Mouse (Mus musculus): ENCODE data around the gene Ndufaf8. TPM values are rescaled to one million over a fixed set of nuclear protein-coding genes. Genes with fewer than 3 reads are reported as not detected.

Ndufaf8 gene
- total and polyA plus RNA-seq, 2 experiments: 13.7 to 55.4 TPM

GRCm38 (mm10) chr11:120109558-120110210 is 11.0 kb downstream of the Ndufaf8 start:
- no peak overlapping the region for H3K4me3 ChIP-seq (ENCODE audit: insufficient read depth, low read depth, low read length)
- H3K4me1 ChIP-seq (ENCODE audit: control insufficient read depth, insufficient read depth, low read length): no peaks in the 10 kb centered on the region
- DNase-seq (ENCODE audit: extremely low read depth, low read depth, low spot score): no peak
- 93% methylated on average over 14 of the region's 14 CpGs for WGBS
- no peak overlapping the region for H3K9ac ChIP-seq (ENCODE audit: low read depth, low read length)
- no peak overlapping the region for H3K27ac ChIP-seq (replicated peaks; ENCODE audit: insufficient read depth, low read depth, low read length)
- TF ChIP-seq CTCF (IDR thresholded peaks at IDR 0.05; ENCODE audit: low read depth, low read length): no peak
- no peak for TF ChIP-seq POLR2A (IDR thresholded peaks at IDR 0.05; ENCODE audit: extremely low read depth, insufficient read depth, low read length)
- no peaks in the 10 kb centered on the region for H3K27me3 ChIP-seq (ENCODE audit: control insufficient read depth, insufficient read depth, low read length)
- H3K36me3 ChIP-seq (ENCODE audit: control insufficient read depth, insufficient read depth, low read length): no peaks in the 10 kb centered on the region; the same call in 1 of the 2 replicates
- H3K79me2 ChIP-seq (ENCODE audit: control insufficient read depth, insufficient read depth, low read length): no peaks in the 10 kb centered on the region

GRCm38 (mm10) chr11:120110554-120110953 is 11.8 kb downstream of the Ndufaf8 start:
- no peaks in the 10 kb centered on the region; the same call in 1 of the 2 replicates for H3K36me3 ChIP-seq (ENCODE audit: control insufficient read depth, insufficient read depth, low read length)
- no peak overlapping the region for H3K27ac ChIP-seq (replicated peaks; ENCODE audit: insufficient read depth, low read depth, low read length)
- no peaks in the 10 kb centered on the region for H3K27me3 ChIP-seq (ENCODE audit: control insufficient read depth, insufficient read depth, low read length)
- peak; percentile 21; the same call in 1 of the 2 replicates for TF ChIP-seq CTCF (IDR thresholded peaks at IDR 0.05; ENCODE audit: low read depth, low read length)
- TF ChIP-seq POLR2A (IDR thresholded peaks at IDR 0.05; ENCODE audit: extremely low read depth, insufficient read depth, low read length): no peak
- no peak for DNase-seq (ENCODE audit: extremely low read depth, low read depth, low spot score)
- WGBS: 79% methylated on average over 7 of the region's 7 CpGs
- H3K4me3 ChIP-seq (ENCODE audit: insufficient read depth, low read depth, low read length): no peak overlapping the region
- H3K4me1 ChIP-seq (ENCODE audit: control insufficient read depth, insufficient read depth, low read length): no peaks in the 10 kb centered on the region
- H3K9ac ChIP-seq (ENCODE audit: low read depth, low read length): no peak overlapping the region
- H3K79me2 ChIP-seq (ENCODE audit: control insufficient read depth, insufficient read depth, low read length): no peaks in the 10 kb centered on the region

DNA sequence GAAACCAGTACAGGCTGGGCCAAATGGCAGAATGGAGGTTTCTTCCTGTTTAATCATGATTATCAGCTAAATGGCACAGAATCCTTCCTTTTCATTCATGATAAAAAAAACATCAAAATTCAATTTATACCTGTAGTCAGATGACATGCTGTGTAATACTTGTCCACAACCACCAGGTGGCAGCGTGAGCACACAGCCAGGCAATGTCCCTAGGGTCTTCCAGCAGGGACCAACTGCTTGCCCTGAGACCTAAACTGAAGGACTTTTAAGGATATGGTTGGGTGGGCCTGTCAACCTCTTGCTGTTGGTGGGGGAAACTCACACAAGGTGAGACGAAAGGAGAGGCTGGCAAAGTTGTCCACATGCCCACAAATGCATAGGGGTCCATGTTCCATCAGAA is 12.3 kb downstream of the Ndufaf8 start:
- H3K9ac ChIP-seq (ENCODE audit: low read depth, low read length): no peak overlapping the region
- WGBS: 36% methylated on average over 2 of the region's 2 CpGs
- TF ChIP-seq CTCF (IDR thresholded peaks at IDR 0.05; ENCODE audit: low read depth, low read length): peak; percentile 96
- TF ChIP-seq POLR2A (IDR thresholded peaks at IDR 0.05; ENCODE audit: extremely low read depth, insufficient read depth, low read length): no peak
- no peaks in the 10 kb centered on the region for H3K27me3 ChIP-seq (ENCODE audit: control insufficient read depth, insufficient read depth, low read length)
- H3K4me1 ChIP-seq (ENCODE audit: control insufficient read depth, insufficient read depth, low read length): no peaks in the 10 kb centered on the region
- no peak overlapping the region for H3K27ac ChIP-seq (replicated peaks; ENCODE audit: insufficient read depth, low read depth, low read length)
- H3K36me3 ChIP-seq (ENCODE audit: control insufficient read depth, insufficient read depth, low read length): no peaks in the 10 kb centered on the region; the same call in 1 of the 2 replicates
- H3K4me3 ChIP-seq (ENCODE audit: insufficient read depth, low read depth, low read length): no peak overlapping the region
- no peaks in the 10 kb centered on the region for H3K79me2 ChIP-seq (ENCODE audit: control insufficient read depth, insufficient read depth, low read length)
- peak; percentile 17 for DNase-seq (ENCODE audit: extremely low read depth, low read depth, low spot score)

DNA sequence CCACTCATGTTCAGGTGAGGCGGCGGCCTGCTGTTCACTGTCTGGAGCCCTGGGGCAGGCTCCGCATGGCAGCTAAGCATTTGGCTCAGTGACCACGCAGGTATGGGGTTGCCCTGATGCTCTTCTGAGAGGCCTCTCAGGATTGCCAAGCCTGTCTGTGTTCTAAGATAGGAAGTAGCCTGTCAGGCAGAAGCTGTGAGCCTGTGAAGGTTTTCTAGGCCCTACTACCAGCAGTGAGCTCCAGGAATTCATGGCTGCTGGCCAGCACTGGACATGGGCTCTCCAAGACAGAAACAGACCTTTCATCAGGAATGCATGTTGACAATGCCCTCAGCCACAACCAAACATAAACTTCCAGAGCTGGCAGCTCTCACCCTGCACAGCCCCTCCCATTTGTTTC is 13.4 kb downstream of the Ndufaf8 start:
- Histone ChIP-seq H3K27me3 (ENCODE audit: control insufficient read depth, insufficient read depth, low read length) (no peaks in the 10 kb centered on the region), H3K4me3 (ENCODE audit: insufficient read depth, low read depth, low read length) (no peak overlapping the region), H3K9ac (ENCODE audit: low read depth, low read length) (no peak overlapping the region), H3K4me1 (ENCODE audit: control insufficient read depth, insufficient read depth, low read length) (no peaks in the 10 kb centered on the region), H3K36me3 (ENCODE audit: control insufficient read depth, insufficient read depth, low read length) (no peaks in the 10 kb centered on the region; the same call in 1 of the 2 replicates), H3K79me2 (ENCODE audit: control insufficient read depth, insufficient read depth, low read length) (no peaks in the 10 kb centered on the region), H3K27ac (replicated peaks; ENCODE audit: insufficient read depth, low read depth, low read length) (no peak overlapping the region)
- DNase-seq (ENCODE audit: extremely low read depth, low read depth, low spot score): no peak
- no peak for TF ChIP-seq CTCF (IDR thresholded peaks at IDR 0.05; ENCODE audit: low read depth, low read length)
- no peak for TF ChIP-seq POLR2A (IDR thresholded peaks at IDR 0.05; ENCODE audit: extremely low read depth, insufficient read depth, low read length)
- WGBS: 91% methylated on average over 4 of the region's 4 CpGs

- Histone ChIP-seq H3K36me3 (ENCODE audit: control insufficient read depth, insufficient read depth, low read length) (no peaks in the 10 kb centered on the region; the same call in 1 of the 2 replicates), H3K9ac (ENCODE audit: low read depth, low read length) (no peak overlapping the region), H3K4me3 (ENCODE audit: insufficient read depth, low read depth, low read length) (no peak overlapping the region), H3K27ac (replicated peaks; ENCODE audit: insufficient read depth, low read depth, low read length) (no peak overlapping the region), H3K79me2 (ENCODE audit: control insufficient read depth, insufficient read depth, low read length) (no peaks in the 10 kb centered on the region), H3K27me3 (ENCODE audit: control insufficient read depth, insufficient read depth, low read length) (no peaks in the 10 kb centered on the region), H3K4me1 (ENCODE audit: control insufficient read depth, insufficient read depth, low read length) (no peaks in the 10 kb centered on the region)
- TF ChIP-seq POLR2A (IDR thresholded peaks at IDR 0.05; ENCODE audit: extremely low read depth, insufficient read depth, low read length): no peak
- no peak for TF ChIP-seq CTCF (IDR thresholded peaks at IDR 0.05; ENCODE audit: low read depth, low read length)
- 96% methylated on average over 21 of the region's 21 CpGs for WGBS
- no peak for DNase-seq (ENCODE audit: extremely low read depth, low read depth, low spot score)
Measured at GRCm38 (mm10) chr11:120114488-120115215, 15.9 kb downstream of the Ndufaf8 start.
